Mouse (Mus musculus): ENCODE results near the gene Gfm1.

GRCm38 (mm10) chr3:67524768-67525167 is 94.9 kb downstream of the Gfm1 start:
- TF ChIP-seq REST (IDR thresholded peaks at IDR 0.05; ENCODE audit: insufficient read depth, insufficient read length) (no peak), POLR2A (IDR thresholded peaks at IDR 0.05; ENCODE audit: insufficient read length, low read depth) (no peak), TCF12 (IDR thresholded peaks at IDR 0.05; ENCODE audit: insufficient read depth, poor library complexity, severe bottlenecking) (no peak)
